Mouse (Mus musculus) embryonic facial prominence, embryonic 14.5 days (tissue): ENCODE measurements around the gene Gm20532. TPM values are rescaled to one million over a fixed set of nuclear protein-coding genes. Genes with fewer than 3 reads are reported as not detected.

ENCODE experiments used
- ATAC-seq: fragments of 200-750 bp; cut with Nextera tagmentation; 2 replicates; pipeline ENCODE4 v1.8.0; 2017; ENCODE audit warnings: low read depth, moderate number of reproducible peaks, moderate TSS enrichment
- DNase-seq: peaks from one replicate; pipeline ENCODE4 v3.0.0-alpha.2; 2015; ENCODE audit warnings: low spot score
- H3K27ac ChIP-seq: fragments of 300-500 bp; sonication (generic); replicated peaks from 2 replicates; pipeline ENCODE4 v1.5.1; 2014; ENCODE audit warnings: low read depth, mild to moderate bottlenecking, low read length, moderate library complexity
- H3K27me3 ChIP-seq: fragments of 300-500 bp; sonication (generic); replicated peaks from 2 replicates; pipeline ENCODE4 v1.6.1; 2014; ENCODE audit warnings: low read length; ENCODE audit not compliant: control insufficient read depth, insufficient read depth
- H3K36me3 ChIP-seq: fragments of 300-500 bp; sonication (generic); 2 replicates; pipeline ENCODE4 v1.6.1; 2014; ENCODE audit warnings: low read length, mixed read lengths; ENCODE audit not compliant: control insufficient read depth, insufficient read depth
- H3K4me1 ChIP-seq: fragments of 300-500 bp; sonication (generic); 2 replicates; pipeline ENCODE4 v1.6.1; 2014; ENCODE audit warnings: antibody characterized with exemption, low read length; ENCODE audit not compliant: control insufficient read depth, insufficient read depth
- H3K4me2 ChIP-seq: fragments of 300-500 bp; sonication (generic); 2 replicates; pipeline ENCODE4 v1.6.1; 2014; ENCODE audit warnings: low read depth, mild to moderate bottlenecking, low read length, moderate library complexity, mixed read lengths
- H3K4me3 ChIP-seq: fragments of 300-500 bp; sonication (generic); 2 replicates; pipeline ENCODE4 v1.5.1; 2014; ENCODE audit warnings: low read depth, mild to moderate bottlenecking, low read length
- H3K9ac ChIP-seq: fragments of 300-500 bp; sonication (generic); 2 replicates; pipeline ENCODE4 v1.6.1; 2014; ENCODE audit warnings: low read depth, mild to moderate bottlenecking, low read length, moderate library complexity, mixed read lengths
- H3K9me3 ChIP-seq: fragments of 300-500 bp; sonication (generic); 2 replicates; pipeline ENCODE4 v1.6.1; 2016; ENCODE audit warnings: low read length; ENCODE audit not compliant: control insufficient read depth
- WGBS: fragments of 180-500 bp; shearing (Covaris S2); extraction: QIAGEN DNeasy Blood & Tissue Kit; methylation state at CpG from one replicate; pipeline ENCODE4 v1.1.7; 2014; 5-methylcytosine and 5-hydroxymethylcytosine counted together
- polyA plus RNA-seq: library from polyadenylated mRNA; unstranded; fragments of >200 nt; fragmentation: Nextera tagmentation; extraction: Ambion mirVana; gene quantifications from 2 replicates; pipeline ENCODE4 v1.2.1, GENCODE M21; 2014

Gene Gm20532
- polyA plus RNA-seq, 1 experiment from 2014 or later, result not detected

DNA sequence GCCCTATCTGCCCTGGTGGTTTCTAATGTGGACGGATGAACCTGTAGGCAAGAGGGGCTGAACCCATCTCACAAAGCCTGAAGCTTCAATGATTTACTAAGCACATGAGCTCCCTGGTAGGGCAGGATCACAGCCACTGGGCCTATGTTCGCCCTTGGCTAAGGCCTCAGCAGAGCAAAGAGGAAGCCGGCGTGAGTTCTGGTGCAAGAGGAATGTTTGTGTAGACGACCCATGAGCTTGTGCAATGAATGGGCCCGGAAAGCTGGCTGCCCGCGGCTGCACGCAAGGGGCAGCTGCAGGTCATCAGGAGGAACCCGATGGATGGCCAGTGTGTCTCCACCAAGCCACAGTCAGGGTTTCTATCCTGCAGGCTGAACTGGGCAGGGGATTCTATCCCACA lies 36.6 kb upstream of the Gm20532 start:
- WGBS, result 69% methylated on average over 10 of the region's 10 CpGs
- no peak overlapping the region for H3K27ac ChIP-seq

DNA sequence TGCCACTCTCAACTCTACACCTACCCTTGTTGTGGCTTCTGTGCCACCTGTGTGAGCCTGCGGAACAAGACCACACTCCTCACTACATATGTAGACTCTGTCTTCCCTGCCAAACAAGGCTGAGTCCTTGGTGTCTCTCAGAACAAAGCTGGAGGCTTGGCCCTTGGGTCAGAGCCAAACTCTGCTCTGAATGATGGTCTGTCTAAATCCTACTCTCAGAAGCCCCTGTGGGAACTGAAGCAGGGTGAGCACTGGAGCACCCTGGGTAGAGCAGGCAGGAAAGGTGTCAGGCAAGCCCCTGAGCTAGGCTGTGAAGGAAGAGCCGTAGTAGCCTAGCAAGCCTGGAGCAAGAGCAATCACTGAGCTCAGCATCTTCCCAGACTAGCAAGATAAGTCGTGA lies 36.2 kb upstream of the Gm20532 start:
- Histone ChIP-seq H3K9me3 (no peaks in the 10 kb centered on the region), H3K4me1 (peaks cover 8% of the 10 kb centered on the region), H3K27ac (no peak overlapping the region), H3K4me2 (no peak overlapping the region), H3K36me3 (no peaks in the 10 kb centered on the region), H3K9ac (no peak overlapping the region), H3K27me3 (no peaks in the 10 kb centered on the region), H3K4me3 (no peak overlapping the region)
- ATAC-seq (no peak), DNase-seq (no peak)
- 55% methylated on average over 3 of the region's 3 CpGs for WGBS

More for the DNA sequence above, 36.6 kb upstream of the Gm20532 start:
- peaks cover 8% of the 10 kb centered on the region for H3K4me1 ChIP-seq
- DNase-seq (no peak), ATAC-seq (no peak)
- no peaks in the 10 kb centered on the region for H3K27me3 ChIP-seq
- H3K4me3 ChIP-seq, result no peak overlapping the region
- no peak overlapping the region for H3K4me2 ChIP-seq
- H3K9me3 ChIP-seq, result no peaks in the 10 kb centered on the region
- H3K36me3 ChIP-seq, result no peaks in the 10 kb centered on the region
- H3K9ac ChIP-seq, result no peak overlapping the region

DNA sequence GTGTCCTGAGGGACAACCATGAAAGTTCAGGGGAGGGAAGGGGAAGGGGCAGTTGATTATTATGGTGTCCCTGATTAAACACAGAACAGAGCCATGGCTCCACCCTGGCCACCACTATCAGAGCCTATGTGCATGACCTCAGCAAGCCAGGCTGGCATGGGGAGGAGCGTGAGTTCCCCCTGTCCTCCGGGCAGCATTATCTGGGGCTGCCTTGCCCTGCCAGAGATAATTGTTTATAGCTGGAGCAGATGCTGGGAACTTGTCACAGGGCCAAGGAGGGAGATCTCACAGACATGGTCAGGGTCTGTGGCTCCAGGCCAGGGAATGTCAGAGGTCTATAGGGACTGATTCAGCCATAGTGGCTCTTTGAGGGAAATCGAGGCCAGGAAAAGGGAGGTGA lies 35.7 kb upstream of the Gm20532 start:
- H3K4me1 ChIP-seq, result peaks cover 8% of the 10 kb centered on the region
- DNase-seq, result no peak
- no peaks in the 10 kb centered on the region for H3K9me3 ChIP-seq
- H3K36me3 ChIP-seq, result no peaks in the 10 kb centered on the region
- no peaks in the 10 kb centered on the region for H3K27me3 ChIP-seq
- H3K4me3 ChIP-seq, result no peak overlapping the region
- no peak overlapping the region for H3K9ac ChIP-seq
- 67% methylated on average over 3 of the region's 3 CpGs for WGBS
- no peak overlapping the region for H3K4me2 ChIP-seq
- ATAC-seq, result no peak
- no peak overlapping the region; the same call in 1 of the 2 replicates for H3K27ac ChIP-seq

DNA sequence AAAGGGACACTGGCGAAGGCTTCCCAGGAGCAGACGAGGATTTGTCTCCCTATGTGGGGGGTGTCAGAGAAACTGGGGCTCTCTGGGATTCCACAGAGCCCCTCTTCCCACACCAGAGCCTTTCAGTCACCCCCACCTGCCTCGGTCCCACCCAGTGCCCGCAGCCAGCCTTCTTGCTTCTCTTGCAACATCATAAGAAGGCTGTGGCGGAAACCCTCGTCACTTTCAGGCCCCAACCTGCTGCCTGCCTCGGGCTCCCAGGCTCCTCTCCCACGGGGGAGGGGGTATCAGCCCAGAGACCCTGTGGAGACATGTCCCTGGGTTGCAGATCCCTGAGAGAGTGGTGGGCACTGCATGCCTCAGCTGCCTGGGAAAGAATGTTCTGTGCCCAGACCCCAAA lies 35.0 kb upstream of the Gm20532 start:
- DNase-seq (no peak), ATAC-seq (0 out of 2 replicates have a peak, but pooled peaks have one; percentile 16)
- WGBS, result 61% methylated on average over 7 of the region's 8 CpGs
- Histone ChIP-seq H3K4me1 (peaks cover 8% of the 10 kb centered on the region), H3K36me3 (no peaks in the 10 kb centered on the region), H3K4me2 (no peak overlapping the region), H3K27ac (peak overlapping the region; percentile 52; the same call in 1 of the 2 replicates), H3K9ac (no peak overlapping the region), H3K4me3 (no peak overlapping the region), H3K27me3 (no peaks in the 10 kb centered on the region), H3K9me3 (no peaks in the 10 kb centered on the region)

DNA sequence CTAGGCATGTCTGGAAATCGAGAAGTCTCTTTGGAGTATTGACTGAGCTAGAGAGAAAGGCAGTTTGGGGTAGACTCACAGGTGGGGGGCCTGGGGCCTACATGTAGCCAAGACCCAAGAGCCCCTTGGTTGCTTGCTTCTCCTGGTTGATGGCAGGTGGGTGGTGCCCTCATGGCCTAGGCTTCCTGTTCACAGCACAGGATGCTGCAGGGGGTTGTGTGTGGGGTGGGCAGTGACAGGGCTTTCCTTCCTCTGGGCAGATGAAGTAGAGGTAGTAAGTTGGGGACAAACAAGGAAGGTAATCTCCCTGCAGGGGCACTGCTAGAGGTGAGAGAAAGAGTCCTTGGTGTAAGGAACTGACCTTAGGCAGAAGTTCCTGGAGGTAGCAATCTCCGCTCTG lies 34.4 kb upstream of the Gm20532 start:
- no peaks in the 10 kb centered on the region for H3K36me3 ChIP-seq
- no peak overlapping the region; the same call in 1 of the 2 replicates for H3K27ac ChIP-seq
- no peak overlapping the region for H3K4me2 ChIP-seq
- 72% methylated on average over 2 of the region's 2 CpGs for WGBS
- peaks cover 8% of the 10 kb centered on the region for H3K4me1 ChIP-seq
- no peaks in the 10 kb centered on the region for H3K9me3 ChIP-seq
- ATAC-seq (no peak), DNase-seq (no peak)
- no peak overlapping the region for H3K9ac ChIP-seq
- H3K4me3 ChIP-seq, result no peak overlapping the region
- H3K27me3 ChIP-seq, result no peaks in the 10 kb centered on the region

DNA sequence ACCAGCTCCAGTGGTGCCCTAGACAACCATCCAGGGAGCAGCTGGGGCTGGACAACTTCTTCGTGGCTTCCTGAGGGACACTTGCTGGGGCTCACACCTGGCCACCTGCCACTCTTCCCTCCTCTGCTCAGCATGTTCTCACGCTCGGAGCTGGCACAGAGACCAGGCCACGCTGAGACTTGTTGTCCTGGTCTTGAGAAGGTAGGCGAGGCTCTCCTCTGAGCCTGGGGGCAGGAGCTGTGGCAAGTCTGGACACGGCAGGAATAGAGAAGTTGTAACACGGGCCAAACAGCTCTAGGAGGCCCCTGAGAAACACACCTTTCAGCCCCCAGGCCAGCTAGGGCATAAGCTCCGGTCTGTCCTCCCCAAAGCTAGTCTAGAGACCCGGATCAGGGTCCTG lies 32.5 kb upstream of the Gm20532 start:
- DNase-seq (peak; percentile 75), ATAC-seq (no peak)
- no peaks in the 10 kb centered on the region for H3K9me3 ChIP-seq
- H3K36me3 ChIP-seq, result no peaks in the 10 kb centered on the region
- 66% methylated on average over 8 of the region's 9 CpGs for WGBS
- H3K4me3 ChIP-seq, result no peak overlapping the region
- no peaks in the 10 kb centered on the region for H3K27me3 ChIP-seq
- H3K9ac ChIP-seq, result no peak overlapping the region
- H3K27ac ChIP-seq, result no peak overlapping the region; the same call in 1 of the 2 replicates
- no peak overlapping the region for H3K4me2 ChIP-seq
- peaks cover 8% of the 10 kb centered on the region for H3K4me1 ChIP-seq

DNA sequence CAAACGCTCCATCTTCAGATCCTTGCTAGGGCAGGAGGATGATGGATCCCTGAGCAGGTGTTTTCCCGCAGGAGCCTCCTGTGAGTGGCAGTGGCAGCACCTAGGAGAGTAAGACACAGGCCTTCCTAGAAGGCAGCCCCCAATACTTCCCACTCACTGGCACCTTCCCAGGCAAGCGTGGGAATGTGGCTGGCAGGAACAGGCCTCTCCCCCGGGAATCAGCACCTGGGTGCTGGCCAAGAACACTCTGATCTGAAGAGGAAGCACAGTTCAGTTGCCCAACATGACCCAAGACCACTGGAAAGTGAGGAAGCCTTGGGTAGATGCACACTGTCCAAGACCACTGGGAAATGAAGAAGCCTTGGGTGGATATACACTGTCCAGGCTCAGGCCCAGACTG lies 31.4 kb upstream of the Gm20532 start:
- Histone ChIP-seq H3K4me1 (peaks cover 8% of the 10 kb centered on the region), H3K4me2 (no peak overlapping the region), H3K27me3 (no peaks in the 10 kb centered on the region), H3K36me3 (no peaks in the 10 kb centered on the region), H3K27ac (no peak overlapping the region), H3K9ac (no peak overlapping the region), H3K9me3 (no peaks in the 10 kb centered on the region), H3K4me3 (no peak overlapping the region)
- WGBS, result 66% methylated on average over 4 of the region's 4 CpGs
- DNase-seq (no peak), ATAC-seq (no peak)

DNA sequence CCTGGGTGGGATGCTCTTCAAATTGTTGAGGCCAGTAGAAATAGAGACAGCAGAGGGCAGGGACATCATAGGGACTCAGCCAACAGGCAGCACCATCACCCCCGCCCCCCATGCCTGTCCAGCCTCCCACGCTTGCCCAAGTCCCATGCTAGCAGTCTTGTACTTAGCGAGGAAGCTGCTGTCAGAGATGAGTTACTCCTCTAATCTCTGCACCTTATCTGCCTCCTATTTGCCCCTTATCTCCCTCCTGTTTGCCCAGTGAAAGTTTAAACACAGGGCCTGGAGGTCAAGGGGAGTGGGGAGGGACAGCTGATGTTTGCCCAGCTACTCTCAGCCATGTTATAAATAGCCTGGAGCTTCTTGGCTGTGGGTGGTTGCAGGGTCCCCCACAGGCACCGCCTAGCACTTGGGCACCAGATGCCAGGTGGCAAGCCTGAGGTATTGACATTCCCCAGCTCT lies 29.9 kb upstream of the Gm20532 start:
- no peak overlapping the region for H3K4me2 ChIP-seq
- no peak overlapping the region for H3K4me3 ChIP-seq
- no peaks in the 10 kb centered on the region for H3K9me3 ChIP-seq
- H3K4me1 ChIP-seq, result no peaks in the 10 kb centered on the region
- DNase-seq (no peak), ATAC-seq (no peak)
- H3K9ac ChIP-seq, result no peak overlapping the region
- WGBS, result 63% methylated on average over 4 of the region's 4 CpGs
- no peak overlapping the region for H3K27ac ChIP-seq
- H3K27me3 ChIP-seq, result no peaks in the 10 kb centered on the region
- H3K36me3 ChIP-seq, result no peaks in the 10 kb centered on the region

DNA sequence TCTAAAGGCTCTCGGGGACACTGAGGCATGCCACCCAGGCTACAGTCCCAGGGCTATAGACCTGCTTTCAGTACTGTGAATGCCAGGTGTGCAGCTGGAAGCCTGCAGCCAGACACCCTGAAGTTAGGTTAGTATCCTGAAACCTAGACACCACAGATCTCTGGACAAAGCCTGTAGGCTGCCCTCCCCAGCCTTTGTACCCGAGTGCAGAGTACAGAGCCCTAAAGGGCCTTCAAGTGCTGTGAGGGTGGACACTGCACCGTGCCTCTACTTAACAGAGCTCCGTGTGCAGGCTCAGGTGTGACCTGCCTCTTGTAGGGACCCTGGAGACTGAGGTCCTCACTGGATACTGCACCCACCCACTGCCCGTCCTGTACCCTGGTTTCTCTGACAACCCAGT lies 25.9 kb upstream of the Gm20532 start:
- no peaks in the 10 kb centered on the region for H3K4me1 ChIP-seq
- no peaks in the 10 kb centered on the region for H3K9me3 ChIP-seq
- H3K4me2 ChIP-seq, result no peak overlapping the region
- no peaks in the 10 kb centered on the region for H3K36me3 ChIP-seq
- ATAC-seq (no peak), DNase-seq (no peak)
- 85% methylated on average over 4 of the region's 5 CpGs for WGBS
- no peaks in the 10 kb centered on the region for H3K27me3 ChIP-seq
- no peak overlapping the region for H3K27ac ChIP-seq
- H3K9ac ChIP-seq, result no peak overlapping the region
- H3K4me3 ChIP-seq, result no peak overlapping the region
